Mouse (Mus musculus): ENCODE results near the gene Ddr1.

DNA sequence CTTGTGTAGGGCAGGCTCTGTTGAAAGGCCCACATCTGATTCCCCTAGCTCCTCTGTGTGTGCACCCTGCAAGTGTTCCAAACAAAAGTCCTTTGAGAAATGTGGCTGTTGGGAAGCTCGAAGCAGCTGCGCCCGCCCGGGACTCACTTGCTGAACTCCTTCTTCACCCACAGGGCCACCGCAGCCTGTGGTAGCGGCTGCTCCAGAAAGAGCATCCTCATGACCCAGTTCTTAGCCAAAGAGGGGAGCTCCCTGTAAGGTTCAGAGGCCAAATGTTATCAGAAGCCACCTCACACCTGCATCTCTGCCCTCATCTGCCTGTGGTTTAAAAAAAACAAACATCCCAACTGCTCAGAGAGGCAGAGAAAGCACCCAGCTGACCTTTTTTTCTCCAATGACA is 32.6 kb downstream of the Ddr1 start:
- TF ChIP-seq CTCF (conservative IDR thresholded peaks at IDR 0.05; ENCODE audit: insufficient read depth, insufficient read length, low read depth, low read length), result no peak
- no peak for TF ChIP-seq POLR2A (IDR thresholded peaks at IDR 0.05; ENCODE audit: low read depth, low read length)
